Mouse (Mus musculus) splenic B cell, adult 2 months (primary cell): ENCODE measurements around the gene Trim28.
A peak's percentile ranks its signal among the peaks of the same experiment; 100 is the strongest.

Experiments
- DNase-seq: peaks from one replicate; pipeline ENCODE4 v3.0.0-alpha.2; 2011; ENCODE audit warnings: low read depth, low spot score
- H3K27me3 ChIP-seq: 2 replicates; pipeline ENCODE4 v1.6.1; 2012; ENCODE audit warnings: mild to moderate bottlenecking, low read length, moderate library complexity, mixed read lengths; ENCODE audit not compliant: control insufficient read depth, poor library complexity, insufficient read depth, severe bottlenecking
- H3K36me3 ChIP-seq: 2 replicates; pipeline ENCODE4 v1.6.1; 2012; ENCODE audit warnings: mild to moderate bottlenecking, low read length, moderate library complexity, mixed read lengths; ENCODE audit not compliant: control insufficient read depth, poor library complexity, insufficient read depth, severe bottlenecking

Gene Trim28

GRCm38 (mm10) chr7:12998851-12999250 lies at the start of gene Trim28:
TSS of gene Trim28 (plus strand) at chr7:12999114.
- H3K27me3 ChIP-seq = no peaks in the 10 kb centered on the region
- no peak for DNase-seq

GRCm38 (mm10) chr7:12949872-12950229 lies 49.1 kb upstream of the Trim28 start:
- Histone ChIP-seq H3K27me3 (no peaks in the 10 kb centered on the region), H3K36me3 (no peaks in the 10 kb centered on the region)
- no peak for DNase-seq

More at GRCm38 (mm10) chr7:12998851-12999250, at the start of gene Trim28:
- no peaks in the 10 kb centered on the region for H3K36me3 ChIP-seq

GRCm38 (mm10) chr7:12954896-12955295 lies 44.0 kb upstream of the Trim28 start:
- peak; percentile 22 for DNase-seq
- H3K36me3 ChIP-seq = no peaks in the 10 kb centered on the region
- no peaks in the 10 kb centered on the region for H3K27me3 ChIP-seq

GRCm38 (mm10) chr7:12957511-12957910 lies 41.4 kb upstream of the Trim28 start:
- H3K36me3 ChIP-seq = no peaks in the 10 kb centered on the region
- DNase-seq = no peak
- no peaks in the 10 kb centered on the region for H3K27me3 ChIP-seq

- DNase-seq = no peak
- H3K36me3 ChIP-seq = no peaks in the 10 kb centered on the region
- H3K27me3 ChIP-seq = no peaks in the 10 kb centered on the region
Measured at GRCm38 (mm10) chr7:12958948-12959347, 40.0 kb upstream of the Trim28 start.

- Histone ChIP-seq H3K36me3 (no peaks in the 10 kb centered on the region), H3K27me3 (no peaks in the 10 kb centered on the region)
- DNase-seq = no peak
Measured at GRCm38 (mm10) chr7:12959718-12960117, 39.2 kb upstream of the Trim28 start.

- Histone ChIP-seq H3K27me3 (no peaks in the 10 kb centered on the region), H3K36me3 (no peaks in the 10 kb centered on the region)
- peak; percentile 81 for DNase-seq
Measured at GRCm38 (mm10) chr7:12961511-12962141, 37.3 kb upstream of the Trim28 start.

- peak; percentile 87 for DNase-seq
- H3K27me3 ChIP-seq = no peaks in the 10 kb centered on the region
- H3K36me3 ChIP-seq = peaks cover 2% of the 10 kb centered on the region; the same call in 1 of the 2 replicates
Measured at GRCm38 (mm10) chr7:12965678-12966091, 33.2 kb upstream of the Trim28 start, which contains the start of gene Zfp324. TSS of gene Zfp324 (plus strand) at chr7:12965838.

GRCm38 (mm10) chr7:12966104-12966845 lies 32.6 kb upstream of the Trim28 start:
- H3K36me3 ChIP-seq = peaks cover 2% of the 10 kb centered on the region; the same call in 1 of the 2 replicates
- DNase-seq = peak; percentile 41
- no peaks in the 10 kb centered on the region for H3K27me3 ChIP-seq

- peaks cover 4% of the 10 kb centered on the region; the same call in 1 of the 2 replicates for H3K36me3 ChIP-seq
- no peak for DNase-seq
- no peaks in the 10 kb centered on the region for H3K27me3 ChIP-seq
Measured at GRCm38 (mm10) chr7:12970906-12971305, 28.0 kb upstream of the Trim28 start.

GRCm38 (mm10) chr7:12977682-12978389 lies 21.1 kb upstream of the Trim28 start, which contains the start of gene Zfp446:
TSS of gene Zfp446 (plus strand) at chr7:12977848.
- peak; percentile 98 for DNase-seq
- H3K36me3 ChIP-seq = no peaks in the 10 kb centered on the region; the same call in 1 of the 2 replicates
- H3K27me3 ChIP-seq = no peaks in the 10 kb centered on the region

GRCm38 (mm10) chr7:12978931-12979722 lies 19.8 kb upstream of the Trim28 start:
- no peaks in the 10 kb centered on the region; the same call in 1 of the 2 replicates for H3K36me3 ChIP-seq
- peak; percentile 8 for DNase-seq
- no peaks in the 10 kb centered on the region for H3K27me3 ChIP-seq

GRCm38 (mm10) chr7:12979776-12980175 lies 19.1 kb upstream of the Trim28 start:
- no peak for DNase-seq
- Histone ChIP-seq H3K27me3 (no peaks in the 10 kb centered on the region), H3K36me3 (no peaks in the 10 kb centered on the region; the same call in 1 of the 2 replicates)

- H3K27me3 ChIP-seq = no peaks in the 10 kb centered on the region
- H3K36me3 ChIP-seq = no peaks in the 10 kb centered on the region; the same call in 1 of the 2 replicates
- no peak for DNase-seq
Measured at GRCm38 (mm10) chr7:12980291-12980690, 18.6 kb upstream of the Trim28 start.
